Comparison of ENCODE assay signal across 9 mouse cellular contexts in genomic region chr15:28154822-28155501, GRCm38 (mm10). TPM values are rescaled to one million over a fixed set of nuclear protein-coding genes. Genes with fewer than 3 reads are reported as not detected.
DNase-seq lines count a peak whose midpoint lies in the region; ATAC-seq and TF ChIP-seq lines count a peak whose summit lies in the region.
"Had no signal": no experiment of that assay in that cellular context is flagged by ENCODE, and none has a peak within 500 bp of the region (broad histone marks: within the 10 kb centered on the region; RNA-seq: fewer than 3 reads in every experiment).

No protein-coding gene starts in this region.

- no peaks in the 10 kb centered on the region for H3K9me3 ChIP-seq in heart, embryonic 14.5 days (ENCODE audit: control insufficient read depth, low read length)
- H3K9me3 ChIP-seq in liver, embryonic 14.5 days (ENCODE audit: control insufficient read depth, low read length) = no peaks in the 10 kb centered on the region

- H3K4me2 ChIP-seq in heart, embryonic 14.5 days (ENCODE audit: low read length) = peak overlapping the region; percentile 69
- peak overlapping the region; percentile 26 for H3K4me2 ChIP-seq in liver, embryonic 14.5 days (ENCODE audit: low read depth)

- 18% methylated on average over 27 of the region's 27 CpGs for WGBS in heart, adult 2 months
- WGBS in heart, embryonic 14.5 days = 11% methylated on average over 27 of the region's 27 CpGs
- 6% methylated on average over 27 of the region's 27 CpGs for WGBS in liver, embryonic 14.5 days (ENCODE audit: insufficient replicate concordance)

- no peaks in the 10 kb centered on the region for H3K79me2 ChIP-seq in heart, adult 2 months (replicated peaks; ENCODE audit: control insufficient read depth, insufficient read depth, low read length)

- TF ChIP-seq EP300 in heart, adult 2 months (IDR thresholded peaks at IDR 0.05; ENCODE audit: insufficient read depth, low read depth, low read length) = no peak
- no peak for TF ChIP-seq EP300 in liver, embryonic 14.5 days (IDR thresholded peaks at IDR 0.05; ENCODE audit: low read depth)

- peak overlapping the region; percentile 28; the same call in 1 of the 2 replicates for H3K4me3 ChIP-seq in heart, adult 2 months
- peak overlapping the region; percentile 31 to 53 for H3K4me3 ChIP-seq in heart, embryonic 14.5 days (ENCODE audit: control insufficient read depth in 1 of 2, insufficient read depth in 1 of 2, low read depth in 1 of 2, low read length in 2 of 2)
- H3K4me3 ChIP-seq in liver, embryonic 14.5 days (ENCODE audit: insufficient read depth in 1 of 2, low read depth in 2 of 2, low read length in 2 of 2) = no peak overlapping the region

- no peak overlapping the region for H3K9ac ChIP-seq in heart, adult 2 months (ENCODE audit: low read depth, low read length)
- peak overlapping the region; percentile 14; the same call in 1 of the 2 replicates for H3K9ac ChIP-seq in heart, embryonic 14.5 days (ENCODE audit: low read length)
- no peak overlapping the region for H3K9ac ChIP-seq in liver, embryonic 14.5 days (replicated peaks)

- intact Hi-C loops in heart, adult 2 months (cut with DNase I) = loop anchor here (5.0 kb wide), 1 partner anchor 128 kb away; the partner anchor contains the start of gene Trio
- intact Hi-C loops in heart, postnatal 25 days (cut with DNase I) = no loop called here

- H3K27me3 ChIP-seq in heart, adult 2 months (ENCODE audit: control insufficient read depth, insufficient read depth, low read length) = peaks cover 1% of the 10 kb centered on the region; the same call in 1 of the 2 replicates
- H3K27me3 ChIP-seq in heart, embryonic 14.5 days (ENCODE audit: control insufficient read depth, insufficient read depth, low read length) = no peaks in the 10 kb centered on the region; the same call in 1 of the 2 replicates
- no peaks in the 10 kb centered on the region for H3K27me3 ChIP-seq in liver, embryonic 14.5 days (ENCODE audit: control insufficient read depth, insufficient read depth, low read length)
- H3K27me3 ChIP-seq: CH12.LX had no signal

- no peak for ATAC-seq in heart, embryonic 14.5 days (ENCODE audit: insufficient number of reproducible peaks, insufficient read depth, low FRiP score, low read depth)
- no peak for ATAC-seq in liver, embryonic 14.5 days (ENCODE audit: insufficient read depth)

- TF ChIP-seq POLR2A in heart, adult 2 months (IDR thresholded peaks at IDR 0.05; ENCODE audit: insufficient read depth, low read depth, low read length) = no peak

- no peak overlapping the region for H3K27ac ChIP-seq in heart, adult 2 months
- H3K27ac ChIP-seq in heart, embryonic 14.5 days (replicated peaks in 1 of 2; ENCODE audit: control insufficient read depth in 1 of 2, insufficient read depth in 1 of 2, low read depth in 2 of 2, low read length in 2 of 2) = no peak overlapping the region
- H3K27ac ChIP-seq in liver, embryonic 14.5 days = no peak overlapping the region

- H3K4me1 ChIP-seq in heart, adult 2 months (ENCODE audit: control insufficient read depth, insufficient read depth, low read length) = 0 out of 2 replicates have a peak, but pooled peaks cover 4% of the 10 kb centered on the region
- H3K4me1 ChIP-seq in heart, embryonic 14.5 days (ENCODE audit: control insufficient read depth in 2 of 2, insufficient read depth in 2 of 2, low read length in 2 of 2) = peaks cover 3 to 11% of the 10 kb centered on the region in 2 experiments
- 0 out of 4 replicates have a peak, but pooled peaks cover 0 to 2% of the 10 kb centered on the region in 2 experiments for H3K4me1 ChIP-seq in liver, embryonic 14.5 days (replicated peaks; ENCODE audit: control insufficient read depth in 2 of 2, insufficient read depth in 2 of 2, low read length in 1 of 2)

- peak; percentile 12; the same call in 1 of the 2 replicates for TF ChIP-seq CTCF in heart, adult 2 months (IDR thresholded peaks at IDR 0.05)
- peak; percentile 26; the same call in 1 of the 2 replicates for TF ChIP-seq CTCF in liver, embryonic 14.5 days (IDR thresholded peaks at IDR 0.05; ENCODE audit: low read depth)

- DNase-seq in heart, adult 2 months = no peak
- DNase-seq in heart, postnatal 25 days (ENCODE audit: low spot score) = no peak
- peak; percentile 85 for DNase-seq in embryo, embryonic 10 days (ENCODE audit: low spot score)
- DNase-seq in layer of hippocampus, adult 11-12 months (ENCODE audit: low spot score) = peak; percentile 43
- no peak for DNase-seq in liver, embryonic 14.5 days (ENCODE audit: low read depth in 3 of 3, low spot score in 3 of 3)
- DNase-seq in right cerebral cortex, adult 18-20 months = peak; percentile 54
- no peak for DNase-seq in thymus, adult 18-20 months

- H3K36me3 ChIP-seq in heart, adult 2 months (ENCODE audit: control insufficient read depth, insufficient read depth, low read length) = no peaks in the 10 kb centered on the region
- H3K36me3 ChIP-seq in heart, embryonic 14.5 days (ENCODE audit: control insufficient read depth, insufficient read depth, low read length) = no peaks in the 10 kb centered on the region
- H3K36me3 ChIP-seq in liver, embryonic 14.5 days (replicated peaks; ENCODE audit: control insufficient read depth, insufficient read depth, low read depth) = no peaks in the 10 kb centered on the region

RNA-seq across cellular contexts. Expression of gene Dnah5, which starts 48.6 kb away (rescaled TPM):
- under 1 TPM in 1 of 2 experiments, not detected in 1; 0.03 TPM for total RNA-seq in heart, adult 2 months (2021)
- polyA plus RNA-seq in heart, adult 2 months (2012; rRNA removed) = 0.18 TPM in 1 of 2 replicates, not detected in the other
- under 1 TPM in 1 of 2 experiments, not detected in 1; 0.03 TPM for total RNA-seq in heart, postnatal 25 days (2021)
- polyA plus RNA-seq in heart, embryonic 14.5 days (2014; fragmentation: Nextera tagmentation; extraction: Ambion mirVana) = not detected in 2 replicates
- under 0.01 TPM in 1 of 2 replicates, not detected in the other for polyA plus RNA-seq in liver, embryonic 14.5 days (2012; rRNA removed)
- not detected in 2 replicates for polyA plus RNA-seq in liver, embryonic 14.5 days (2014; fragmentation: Nextera tagmentation; extraction: Ambion mirVana)

Comparison
In these comparisons a context has a peak if more than half of its experiments do, and no peak if none do; other contexts are left out.
1. DNase-seq: peak in embryo, embryonic 10 days (single experiment), layer of hippocampus, adult 11-12 months (single experiment) and right cerebral cortex, adult 18-20 months (single experiment); none in heart, adult 2 months (0 of 2), heart, postnatal 25 days (single experiment), liver, embryonic 14.5 days (0 of 3) and thymus, adult 18-20 months (0 of 2).
2. H3K4me3 ChIP-seq: peak in heart, adult 2 months (single experiment) and heart, embryonic 14.5 days (2 of 2); none in liver, embryonic 14.5 days (0 of 2).